Mouse (Mus musculus) retina, embryonic 14.5 days (tissue): ENCODE measurements around the gene Gpr4.
A peak's percentile ranks its signal among the peaks of the same experiment; 100 is the strongest.

Source experiments
- DNase-seq: peaks from one replicate; pipeline ENCODE4 v3.0.0-alpha.2; 2015; ENCODE audit warnings: low spot score

Gene Gpr4

DNA sequence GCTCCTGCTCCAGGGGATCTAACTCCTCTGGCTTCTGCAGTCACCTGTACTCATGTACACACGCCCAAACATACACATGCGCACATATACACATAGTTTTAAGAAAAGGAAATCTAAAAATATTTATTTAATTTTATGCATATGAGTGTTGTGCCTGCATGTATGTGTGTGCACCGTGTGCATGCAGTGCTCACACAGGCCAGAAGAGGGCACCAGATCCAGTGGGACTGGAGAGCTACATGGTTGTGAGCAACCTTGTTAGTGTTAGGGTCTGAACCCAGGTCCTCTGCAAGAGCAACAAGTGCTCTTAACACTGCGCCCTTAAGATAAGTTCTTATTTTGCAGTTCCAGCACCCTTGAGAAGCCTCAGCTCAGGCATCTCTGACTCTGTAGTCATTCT, 17.7 kb upstream of the Gpr4 start:
- DNase-seq = no peak

DNA sequence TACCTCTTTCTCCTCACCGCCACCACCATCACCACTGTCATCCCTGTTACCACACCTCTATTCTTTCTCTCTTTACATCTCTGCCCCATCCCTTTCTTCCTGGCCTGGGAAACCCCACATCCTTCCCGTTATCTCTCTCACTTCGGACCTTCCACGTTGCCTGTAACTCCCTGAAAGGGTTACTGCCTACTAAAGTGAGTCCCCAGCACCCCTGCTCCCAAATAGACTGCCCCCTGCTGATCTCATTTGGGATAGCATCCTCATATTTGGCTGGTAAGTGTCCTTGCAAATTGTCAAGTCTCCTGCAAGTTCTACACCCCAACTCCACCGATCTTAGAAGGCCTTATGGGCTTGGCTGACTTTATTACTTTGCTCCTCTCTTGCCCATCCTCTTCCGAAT, 15.7 kb upstream of the Gpr4 start:
- peak; percentile 66 for DNase-seq

DNA sequence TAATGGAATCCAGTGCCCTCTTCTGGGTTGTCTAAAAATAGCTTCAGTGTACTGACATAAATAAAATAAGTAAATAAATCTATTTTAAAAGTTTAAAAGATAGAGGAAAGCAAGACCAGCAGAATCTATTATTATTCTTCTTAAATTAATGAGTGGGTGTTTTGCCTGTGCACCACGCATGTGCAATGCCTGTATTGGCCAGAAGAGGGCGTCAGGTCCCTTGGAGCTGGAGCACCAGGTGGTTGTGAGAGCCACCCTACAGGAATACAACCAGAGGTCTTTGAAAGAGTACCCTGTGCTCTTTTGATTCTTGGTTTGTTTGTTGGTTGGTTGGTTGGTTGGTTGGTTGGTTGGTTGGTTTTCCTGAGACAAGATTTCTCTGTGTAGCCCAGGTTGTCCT, 14.4 kb upstream of the Gpr4 start:
- peak; percentile 41 for DNase-seq

DNA sequence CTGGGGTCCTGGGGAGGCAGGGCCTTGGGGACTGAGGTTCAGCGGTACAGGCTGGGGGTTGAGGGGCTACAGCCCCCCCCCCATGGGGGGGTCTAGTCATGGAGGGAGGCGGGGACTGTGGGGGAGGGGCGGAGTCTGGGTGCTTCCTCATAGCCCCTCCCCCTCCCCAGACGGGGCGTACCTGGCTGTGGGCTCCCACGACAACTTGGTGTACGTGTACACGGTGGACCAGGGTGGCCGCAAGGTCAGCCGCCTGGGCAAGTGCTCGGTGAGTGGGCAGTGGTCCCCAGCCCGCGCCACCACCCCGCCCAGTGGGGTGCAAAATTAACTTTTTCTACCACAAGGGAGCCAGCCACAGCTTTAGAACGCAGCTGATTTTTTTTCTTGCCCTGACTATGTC, 10.7 kb upstream of the Gpr4 start:
- DNase-seq = no peak

DNA sequence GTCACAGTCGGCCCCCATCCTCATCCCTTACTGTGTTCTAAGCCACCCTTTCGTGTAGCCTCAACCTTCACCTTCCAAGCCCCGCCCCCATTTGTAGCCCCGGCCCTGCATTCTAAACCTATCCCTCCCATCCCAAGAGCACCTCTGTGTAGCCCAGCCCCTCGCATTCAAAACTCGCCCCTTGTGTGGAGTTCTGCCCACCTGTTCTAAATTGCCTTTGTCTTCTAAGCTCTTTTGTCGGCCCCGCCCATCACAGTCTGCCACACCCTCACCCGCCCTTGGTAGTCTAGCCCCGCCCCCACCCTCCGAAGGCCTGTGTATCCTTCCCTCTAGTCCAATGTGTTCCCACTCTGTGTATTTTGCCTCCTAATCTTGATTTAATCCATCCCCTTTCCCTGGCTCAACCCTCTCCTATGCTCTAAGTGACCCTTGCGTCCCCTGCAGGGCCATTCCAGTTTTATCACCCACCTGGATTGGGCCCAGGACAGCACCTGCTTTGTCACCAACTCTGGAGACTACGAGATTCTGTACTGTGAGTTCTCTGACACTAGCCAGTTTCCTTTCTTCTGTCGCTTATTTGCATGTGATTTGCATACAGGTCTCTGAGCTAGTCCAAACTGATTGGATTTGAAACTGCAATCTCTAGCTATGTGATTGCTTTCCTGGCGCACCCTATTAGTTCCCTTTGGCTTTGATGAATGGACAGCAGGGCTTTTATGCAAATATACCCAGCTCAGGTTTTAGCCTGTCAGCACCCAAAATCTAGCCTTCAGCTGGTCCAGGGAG, 10.1 kb upstream of the Gpr4 start:
- DNase-seq = no peak

DNA sequence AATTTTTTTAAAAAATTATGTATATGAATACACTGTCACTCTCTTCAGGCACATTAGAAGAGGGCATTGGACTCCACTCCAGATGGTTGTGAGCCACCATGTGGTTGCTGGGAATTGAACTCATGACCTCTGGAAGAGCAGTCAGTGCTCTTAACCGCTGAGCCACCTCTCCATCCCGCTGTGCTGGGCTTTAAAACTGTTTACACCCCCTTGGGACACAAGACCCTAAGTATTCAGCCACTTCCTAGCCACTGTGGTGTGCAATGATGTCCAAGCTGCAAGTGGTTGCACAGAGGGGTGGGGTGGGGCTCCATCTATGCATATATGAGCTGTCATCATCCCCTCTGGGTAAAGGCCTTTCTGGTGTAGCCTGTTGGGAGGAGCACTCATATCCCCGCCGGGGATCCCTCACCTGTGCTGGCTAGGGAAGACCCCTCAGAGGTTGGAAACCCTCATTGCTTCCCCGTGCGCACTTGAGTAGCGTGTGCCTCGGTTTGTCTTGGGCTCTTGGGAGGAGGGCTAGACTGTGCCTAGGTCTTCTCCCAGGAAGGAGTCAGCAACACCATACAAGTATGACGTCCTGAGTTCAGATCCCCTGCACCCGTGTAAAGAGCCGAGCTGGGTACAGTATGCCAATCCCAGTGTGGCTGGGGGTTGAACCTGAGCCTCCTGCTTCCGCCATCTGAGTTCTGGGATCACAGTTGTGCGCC, 4.0 kb upstream of the Gpr4 start:
- DNase-seq = no peak

DNA sequence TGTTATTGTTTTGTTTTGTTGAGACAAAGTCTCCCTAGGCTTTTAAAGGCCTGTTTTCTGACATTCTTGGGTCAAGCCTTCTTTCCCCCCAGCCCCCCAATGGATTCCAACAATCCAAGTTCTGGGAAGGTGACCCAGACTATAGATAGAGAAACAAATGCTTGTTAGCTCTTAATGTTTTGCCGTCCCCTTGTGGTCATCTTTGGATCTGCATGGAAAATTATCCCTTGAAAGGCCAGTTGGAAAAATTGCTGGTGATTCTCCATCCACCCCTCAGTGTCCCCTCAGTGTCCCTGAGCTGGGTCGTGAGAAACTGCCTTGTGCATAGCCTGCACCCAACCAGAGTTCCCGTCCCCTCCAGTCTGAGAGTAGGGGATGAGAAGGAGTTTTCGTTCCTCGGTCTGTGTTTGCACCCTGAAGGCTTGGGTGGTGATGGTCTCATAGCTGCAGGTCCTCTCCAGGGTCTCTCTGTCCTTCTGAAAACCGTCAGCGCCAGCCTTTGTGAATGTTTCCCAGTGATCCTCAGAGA, 3.3 kb upstream of the Gpr4 start:
- peak; percentile 86 for DNase-seq

DNA sequence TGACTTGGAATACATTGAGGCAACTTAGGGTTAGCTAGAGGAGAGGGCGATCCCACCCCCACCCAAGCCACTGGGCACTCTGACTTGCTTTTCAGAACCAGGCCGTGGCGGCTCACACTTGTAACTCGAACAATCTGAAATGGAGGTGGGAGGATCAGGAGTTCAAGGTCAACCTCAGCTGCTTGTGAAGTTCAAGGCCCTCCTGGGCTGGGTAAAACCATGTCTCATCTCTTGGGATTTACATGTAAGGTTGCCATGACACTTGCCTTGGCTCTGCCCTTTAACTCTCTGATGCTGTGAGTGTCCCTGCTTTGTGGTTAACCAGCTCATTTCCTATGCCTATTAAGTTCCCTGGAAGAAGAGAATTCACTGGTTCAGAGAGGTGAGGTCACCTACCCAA, 2.8 kb upstream of the Gpr4 start:
- DNase-seq = no peak

DNA sequence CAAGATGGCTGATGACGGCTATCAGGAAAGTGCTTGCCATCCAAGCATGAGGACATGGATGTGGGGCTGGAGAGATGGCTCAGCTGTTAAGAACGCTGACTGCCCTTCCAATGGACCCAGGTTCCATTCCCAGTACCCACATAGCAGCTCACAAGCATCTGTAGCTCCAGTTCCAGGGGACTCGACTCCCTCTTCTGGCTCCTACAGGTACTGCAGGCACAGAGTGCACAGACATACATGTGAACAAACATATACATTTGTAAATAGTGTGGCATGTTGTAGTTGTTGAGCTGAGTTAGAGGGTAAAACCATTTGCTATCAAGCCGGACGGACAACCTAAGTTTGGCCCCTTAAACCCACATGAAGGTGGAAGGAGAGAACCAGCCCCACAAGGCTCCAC, 2.3 kb upstream of the Gpr4 start:
- DNase-seq = peak; percentile 25

DNA sequence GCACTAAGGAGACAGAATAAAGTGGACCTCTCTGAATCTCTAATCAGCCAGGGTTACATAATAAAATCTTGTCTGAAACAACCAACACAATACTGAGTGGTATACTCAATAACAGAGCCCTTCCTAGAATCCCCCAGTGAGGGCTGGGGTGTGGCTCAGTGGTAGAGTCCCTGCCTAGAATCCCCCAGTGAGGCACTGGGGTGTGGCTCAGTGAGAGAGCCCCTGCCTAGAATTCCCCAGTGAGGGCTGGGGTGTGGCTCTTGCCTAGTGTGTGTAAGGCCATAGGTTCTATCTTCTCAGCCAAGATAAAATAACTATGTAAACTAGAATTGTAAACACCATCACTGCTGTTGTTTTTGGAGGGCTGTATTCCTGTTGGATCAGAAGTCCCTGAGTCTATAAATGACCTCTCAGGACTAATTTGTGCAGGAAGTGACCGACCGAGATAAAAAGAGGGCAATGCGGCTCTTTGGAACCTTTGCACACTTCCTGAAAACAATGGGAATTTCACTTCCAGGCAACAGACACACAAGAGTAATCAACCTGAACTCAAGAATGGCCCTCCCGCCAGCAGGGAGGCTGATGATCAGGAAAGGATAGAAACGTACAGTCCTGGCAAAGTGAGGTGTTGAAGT, 1.2 kb upstream of the Gpr4 start:
- DNase-seq = no peak

DNA sequence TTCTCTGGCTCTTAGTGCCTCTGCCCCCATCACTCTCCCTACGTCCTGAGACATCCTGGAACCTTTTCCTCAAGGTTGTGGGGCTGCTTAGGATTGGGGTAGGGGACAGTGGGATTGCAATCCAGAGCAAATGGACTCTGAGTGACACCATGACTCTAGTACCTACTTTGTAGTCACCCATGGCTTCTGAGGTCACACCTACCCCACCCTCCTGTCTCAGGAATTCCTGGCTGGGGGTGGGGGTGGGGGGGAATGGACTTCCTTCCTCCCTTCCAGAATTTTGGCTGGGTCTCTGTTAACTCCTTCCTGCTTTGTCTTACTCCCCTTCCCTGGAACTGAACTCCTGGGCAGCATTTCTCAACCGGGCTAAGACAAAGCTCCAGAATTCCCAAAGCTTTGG, 1.0 kb downstream of the Gpr4 start:
- no peak for DNase-seq

DNA sequence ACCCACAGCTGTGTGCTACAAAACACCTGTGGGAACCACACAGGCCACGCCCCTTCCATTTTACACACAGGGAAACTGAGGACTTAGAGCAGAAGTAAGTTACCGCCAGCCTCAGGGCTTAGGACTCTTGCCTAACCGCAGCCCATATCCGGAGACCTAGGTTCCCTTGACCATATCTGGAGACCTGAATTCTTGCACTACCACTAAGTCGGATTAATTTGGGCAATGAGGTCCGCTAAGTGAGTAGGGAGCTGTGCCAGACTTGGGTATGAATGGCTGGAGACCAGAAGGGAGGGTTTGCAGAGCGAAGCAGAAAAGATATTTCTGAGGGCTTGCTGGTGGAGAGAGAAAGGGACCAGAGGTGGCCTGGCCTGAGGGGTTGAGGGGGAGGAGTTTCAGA, 2.0 kb downstream of the Gpr4 start:
- DNase-seq = no peak

DNA sequence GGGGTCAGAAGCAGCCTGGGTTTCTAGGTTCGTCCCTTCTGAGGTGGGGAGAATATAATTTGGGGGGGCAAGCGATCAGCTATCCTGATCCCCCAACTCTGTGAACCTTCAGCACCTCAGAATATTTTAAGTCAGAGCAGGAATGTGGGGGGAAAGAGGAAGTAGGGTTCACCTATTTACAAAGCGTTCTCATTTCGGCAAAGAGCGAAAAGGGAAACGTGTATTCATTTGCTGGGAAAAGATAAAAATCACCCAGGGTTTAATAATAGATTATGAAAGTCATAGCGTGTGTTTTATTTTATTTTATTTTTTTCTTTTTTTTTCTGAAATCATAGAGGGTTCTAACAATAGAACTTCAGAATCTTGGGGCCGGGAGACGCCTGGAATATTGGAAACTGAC, 2.6 kb downstream of the Gpr4 start:
- DNase-seq = no peak

DNA sequence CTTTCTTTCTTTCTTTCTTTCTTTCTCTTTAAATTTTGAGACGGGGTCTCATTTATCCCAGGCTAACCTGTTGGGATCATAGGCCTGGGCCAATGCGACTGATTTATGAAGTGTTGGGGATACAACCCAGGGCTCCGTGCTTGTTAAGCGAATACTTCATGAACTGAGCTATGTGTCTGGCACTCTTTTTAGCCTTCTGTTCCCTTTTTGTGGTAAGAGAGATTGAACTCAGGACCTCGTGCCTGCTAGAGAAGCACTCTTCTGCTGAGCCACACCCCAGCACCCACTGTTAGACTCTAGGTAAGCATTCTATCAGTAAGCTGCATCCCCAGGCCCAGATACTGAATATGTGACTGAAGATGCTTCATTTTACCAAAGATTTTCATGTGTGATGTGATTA, 5.2 kb downstream of the Gpr4 start:
- DNase-seq = no peak

DNA sequence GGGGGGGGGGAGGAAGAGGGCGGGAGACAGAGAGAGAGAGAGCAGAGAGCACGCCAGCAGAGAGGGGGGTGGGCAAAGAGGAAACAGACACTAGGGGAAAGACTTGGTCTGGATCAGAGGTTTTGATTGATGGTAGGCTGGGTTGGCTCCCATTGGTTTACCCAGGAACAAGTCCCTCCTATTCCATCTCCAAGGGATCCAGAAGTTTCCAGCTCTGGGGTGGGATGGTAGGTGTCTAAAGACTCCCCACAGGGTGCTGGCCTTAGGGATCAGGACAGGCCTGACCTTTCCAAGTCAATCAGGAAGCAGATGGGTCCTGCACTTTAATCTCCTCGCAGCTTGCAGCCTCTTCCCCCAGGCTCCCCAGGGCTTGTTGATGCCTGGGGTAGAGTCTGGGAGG, 5.6 kb downstream of the Gpr4 start:
- DNase-seq = peak; percentile 18

DNA sequence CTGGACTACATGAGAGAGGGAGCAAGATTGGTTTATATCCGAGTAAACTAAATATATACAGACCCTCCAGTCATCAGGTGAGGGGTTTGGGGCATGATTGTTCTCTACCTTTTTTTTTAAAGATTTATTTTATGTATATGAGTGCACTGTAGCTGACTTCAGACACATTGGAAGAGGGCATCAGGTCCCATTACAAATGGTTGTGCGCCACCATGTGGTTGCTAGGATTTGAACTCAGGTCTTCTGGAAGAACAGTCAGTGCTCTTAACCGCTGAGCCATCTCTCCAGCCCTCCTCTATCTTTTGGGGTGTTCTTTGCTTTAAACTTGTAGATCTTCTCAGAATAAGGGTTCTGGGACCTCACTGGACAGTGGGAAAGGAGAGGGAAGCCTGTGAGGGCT, 7.7 kb downstream of the Gpr4 start:
- DNase-seq = no peak

DNA sequence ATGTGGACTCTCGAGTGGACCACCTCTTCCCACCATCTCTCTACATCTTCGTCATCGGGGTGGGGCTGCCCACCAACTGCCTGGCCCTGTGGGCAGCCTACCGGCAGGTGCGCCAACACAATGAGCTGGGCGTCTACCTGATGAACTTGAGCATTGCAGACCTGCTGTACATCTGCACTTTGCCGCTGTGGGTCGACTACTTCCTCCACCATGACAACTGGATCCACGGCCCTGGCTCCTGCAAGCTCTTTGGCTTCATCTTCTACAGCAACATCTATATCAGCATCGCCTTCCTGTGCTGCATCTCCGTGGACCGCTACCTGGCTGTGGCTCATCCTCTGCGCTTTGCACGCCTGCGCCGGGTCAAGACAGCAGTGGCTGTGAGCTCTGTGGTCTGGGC, 9.9 kb downstream of the Gpr4 start:
- no peak for DNase-seq

DNA sequence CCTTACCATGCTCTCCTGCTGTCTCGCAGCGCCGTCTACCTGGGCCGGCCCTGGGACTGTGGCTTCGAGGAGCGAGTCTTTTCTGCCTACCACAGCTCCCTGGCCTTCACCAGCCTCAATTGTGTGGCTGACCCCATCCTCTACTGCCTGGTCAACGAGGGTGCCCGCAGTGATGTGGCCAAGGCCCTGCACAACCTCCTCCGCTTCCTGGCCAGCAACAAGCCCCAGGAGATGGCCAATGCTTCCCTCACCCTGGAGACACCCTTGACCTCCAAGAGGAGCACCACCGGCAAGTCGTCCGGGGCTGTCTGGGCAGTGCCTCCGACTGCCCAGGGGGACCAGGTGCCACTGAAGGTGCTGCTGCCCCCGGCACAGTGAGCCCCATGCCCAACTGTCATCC, 10.5 kb downstream of the Gpr4 start:
- no peak for DNase-seq

DNA sequence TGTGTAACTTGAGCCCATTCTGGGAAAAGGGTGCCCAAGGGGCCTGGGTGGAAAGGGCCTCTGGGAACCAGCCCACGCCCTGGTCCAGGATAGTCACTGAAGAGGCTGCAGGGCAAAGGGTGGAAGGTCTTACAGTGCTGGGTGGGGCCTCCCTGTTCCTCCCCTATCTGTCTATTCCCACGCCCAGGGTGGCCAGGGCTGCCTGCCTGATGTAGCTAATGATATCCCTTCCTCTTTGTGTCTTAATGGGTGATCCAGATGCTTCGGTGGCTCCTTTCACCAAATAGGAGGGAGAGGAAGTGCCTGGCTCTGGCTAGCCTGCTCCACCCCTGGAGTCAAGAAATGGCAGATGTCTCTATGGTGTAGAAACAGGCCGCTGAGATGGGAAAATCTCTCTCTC, 12.6 kb downstream of the Gpr4 start:
- DNase-seq = no peak

DNA sequence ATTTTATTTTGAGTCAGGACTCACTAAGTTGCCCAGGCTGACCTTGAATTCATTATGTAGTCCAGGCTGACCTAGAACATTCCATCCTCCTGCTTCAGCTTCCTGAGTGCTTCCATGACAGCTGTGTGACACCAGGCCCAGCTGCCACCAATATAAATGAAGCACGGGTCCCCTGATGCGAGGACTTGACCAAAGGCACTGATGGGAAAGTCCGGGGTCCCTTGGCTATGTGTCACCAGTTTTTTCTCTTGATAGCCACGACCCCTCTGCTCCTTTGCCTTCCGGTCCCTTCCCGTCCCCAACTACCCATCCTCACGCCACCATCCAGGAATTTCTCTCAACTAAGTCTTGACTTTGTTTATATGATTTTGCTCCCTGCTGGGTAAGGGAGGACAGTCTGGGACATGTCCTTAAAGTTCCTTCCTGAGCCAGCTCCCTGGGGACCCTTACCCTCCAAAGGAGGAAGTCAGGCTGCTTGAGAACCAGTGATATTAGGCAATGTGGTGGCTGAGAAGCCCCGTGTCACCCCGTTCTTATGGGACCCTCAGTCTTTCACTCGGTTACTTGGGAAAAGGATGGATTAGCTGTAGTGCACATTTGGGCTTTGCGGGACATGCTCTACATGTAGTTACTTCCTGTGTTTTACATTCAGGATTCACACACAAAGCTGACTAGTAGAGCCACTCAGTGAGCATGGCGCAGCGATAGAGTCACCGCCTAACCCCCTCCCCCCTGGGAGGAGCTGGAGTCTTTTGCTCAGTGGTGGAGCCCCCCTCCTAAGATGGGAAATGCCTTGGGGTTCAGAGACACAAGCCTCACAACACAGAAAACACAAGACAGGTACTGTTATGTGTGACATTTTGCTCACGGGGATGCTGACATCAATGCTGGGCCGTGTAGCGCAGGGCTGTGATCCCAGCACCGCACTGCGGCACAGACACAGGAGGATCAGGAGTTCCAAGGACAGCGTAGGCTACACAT, 14.8 kb downstream of the Gpr4 start:
- DNase-seq = no peak

DNA sequence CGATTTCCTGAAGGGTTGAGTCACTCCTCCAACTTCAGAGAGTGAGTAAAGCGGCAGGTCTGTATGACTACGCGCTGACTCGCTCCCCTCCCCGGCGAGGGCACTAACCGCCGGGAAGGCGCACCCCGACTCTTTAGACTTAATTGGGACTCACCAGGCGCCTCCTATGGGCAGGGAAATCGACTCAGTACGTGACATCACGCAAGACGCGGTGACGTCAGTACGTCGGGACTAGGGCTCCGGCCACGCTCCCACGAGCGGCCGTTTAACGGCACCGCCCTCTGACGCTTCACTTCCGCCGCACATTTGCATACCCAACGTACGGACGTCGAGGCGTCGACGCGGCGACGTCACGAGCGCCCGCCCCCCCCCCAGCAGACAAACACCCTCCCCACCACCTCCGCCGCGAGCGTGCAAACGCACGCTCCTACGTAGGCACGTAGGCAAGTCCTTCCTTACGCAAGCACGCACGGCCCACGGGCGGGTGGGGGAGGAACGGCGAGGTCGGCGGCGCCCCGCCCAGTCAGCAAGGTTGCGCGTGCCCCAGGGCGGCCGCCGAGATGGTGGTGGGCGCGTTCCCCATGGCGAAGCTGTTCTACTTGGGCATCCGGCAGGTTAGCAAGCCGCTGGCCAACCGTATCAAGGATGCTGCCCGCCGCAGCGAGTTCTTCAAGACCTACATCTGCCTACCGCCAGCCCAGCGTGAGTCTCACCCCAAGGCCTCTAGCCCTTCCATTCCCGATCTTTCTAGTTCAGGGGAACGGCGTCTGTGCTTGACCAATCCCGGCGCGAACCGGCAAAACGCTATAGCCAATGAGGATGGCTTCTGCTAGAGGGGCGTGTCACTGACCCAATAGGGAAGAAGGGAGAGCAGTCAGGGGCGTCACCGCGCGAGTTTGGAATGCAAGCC, 15.8 kb downstream of the Gpr4 start, which contains the start of gene Opa3:
Opa3 (plus strand) TSS at position 452 of the 910 bp plus-strand sequence.
- DNase-seq = peak; percentile 99
